Mouse (Mus musculus) stomach, embryonic 15.5 days (tissue): ENCODE results near the gene Cdc14a. TPM values are rescaled to one million over a fixed set of nuclear protein-coding genes. Genes with fewer than 3 reads are reported as not detected.

Experiments used
- ATAC-seq: fragments of 200-750 bp; cut with Nextera tagmentation; 2 replicates; pipeline ENCODE4 v1.8.0; 2017; ENCODE audit warnings: low read depth, moderate number of reproducible peaks, moderate TSS enrichment; ENCODE audit not compliant: insufficient read depth, low FRiP score
- H3K27ac ChIP-seq: fragments of 300-500 bp; sonication (generic); 2 replicates; pipeline ENCODE4 v1.5.1; 2015; ENCODE audit warnings: mild to moderate bottlenecking, inconsistent platforms
- H3K27me3 ChIP-seq: fragments of 300-500 bp; sonication (generic); replicated peaks from 2 replicates; pipeline ENCODE4 v1.6.1; 2015; ENCODE audit warnings: inconsistent platforms
- H3K36me3 ChIP-seq: fragments of 300-500 bp; sonication (generic); 2 replicates; pipeline ENCODE4 v1.6.1; 2015; ENCODE audit warnings: inconsistent platforms
- H3K4me1 ChIP-seq: fragments of 300-500 bp; sonication (generic); 2 replicates; pipeline ENCODE4 v1.6.1; 2015; ENCODE audit warnings: inconsistent platforms
- H3K4me2 ChIP-seq: fragments of 300-500 bp; sonication (generic); 2 replicates; pipeline ENCODE4 v1.6.1; 2015; ENCODE audit warnings: mild to moderate bottlenecking, inconsistent platforms
- H3K4me3 ChIP-seq: fragments of 300-500 bp; sonication (generic); replicated peaks from 2 replicates; pipeline ENCODE4 v1.5.1; 2015; ENCODE audit warnings: inconsistent platforms
- H3K9ac ChIP-seq: fragments of 300-500 bp; sonication (generic); 2 replicates; pipeline ENCODE4 v1.6.1; 2015; ENCODE audit warnings: inconsistent platforms
- H3K9me3 ChIP-seq: fragments of 300-500 bp; sonication (generic); 2 replicates; pipeline ENCODE4 v1.6.1; 2016; ENCODE audit warnings: inconsistent platforms
- WGBS: fragments of 180-500 bp; shearing (Covaris S2); methylation state at CpG from one replicate; pipeline ENCODE4 v1.1.7; 2015; 5-methylcytosine and 5-hydroxymethylcytosine counted together
- polyA plus RNA-seq: library from polyadenylated mRNA; unstranded; fragments of >200 nt; fragmentation: Nextera tagmentation; extraction: Ambion mirVana; gene quantifications from 2 replicates; pipeline ENCODE4 v1.2.1, GENCODE M21; 2015

Cdc14a gene
- polyA plus RNA-seq, 1 experiment from 2014 or later: 9.1 TPM

- no peak overlapping the region for H3K4me3 ChIP-seq
- ATAC-seq: no peak
- 89% methylated on average over 2 of the region's 2 CpGs for WGBS
- no peak overlapping the region for H3K4me2 ChIP-seq
- H3K4me1 ChIP-seq: no peaks in the 10 kb centered on the region
- 0 out of 2 replicates have a peak, but pooled peaks cover 4% of the 10 kb centered on the region for H3K36me3 ChIP-seq
- no peak overlapping the region for H3K9ac ChIP-seq
- H3K9me3 ChIP-seq: no peaks in the 10 kb centered on the region
- no peak overlapping the region for H3K27ac ChIP-seq
- no peaks in the 10 kb centered on the region for H3K27me3 ChIP-seq
Measured at GRCm38 (mm10) chr3:116311173-116311572, 112.7 kb downstream of the Cdc14a start.

DNA sequence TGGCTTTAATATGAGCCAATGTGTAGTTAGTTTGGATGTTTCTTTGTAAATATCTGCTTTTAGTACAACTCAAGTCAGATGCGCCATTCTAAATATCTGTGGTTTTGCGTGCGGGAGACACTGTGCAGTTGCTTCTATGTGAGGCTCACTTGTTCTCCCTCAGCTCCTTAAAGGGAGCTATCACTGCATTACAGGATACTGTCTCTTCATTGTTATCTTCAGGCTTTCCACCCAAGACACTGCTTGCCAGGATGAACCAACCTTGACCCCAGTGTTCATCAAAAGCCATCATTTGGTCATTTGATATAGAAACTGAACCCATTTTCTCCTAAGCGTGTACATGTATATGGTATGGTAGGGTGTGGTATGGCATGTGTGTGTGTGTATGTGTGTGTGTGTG lies 113.2 kb downstream of the Cdc14a start:
- Histone ChIP-seq H3K9ac (no peak overlapping the region), H3K36me3 (0 out of 2 replicates have a peak, but pooled peaks cover 4% of the 10 kb centered on the region), H3K27me3 (no peaks in the 10 kb centered on the region), H3K4me3 (no peak overlapping the region), H3K4me1 (no peaks in the 10 kb centered on the region), H3K27ac (no peak overlapping the region), H3K9me3 (no peaks in the 10 kb centered on the region), H3K4me2 (no peak overlapping the region)
- ATAC-seq: no peak
- 89% methylated on average over 4 of the region's 4 CpGs for WGBS

DNA sequence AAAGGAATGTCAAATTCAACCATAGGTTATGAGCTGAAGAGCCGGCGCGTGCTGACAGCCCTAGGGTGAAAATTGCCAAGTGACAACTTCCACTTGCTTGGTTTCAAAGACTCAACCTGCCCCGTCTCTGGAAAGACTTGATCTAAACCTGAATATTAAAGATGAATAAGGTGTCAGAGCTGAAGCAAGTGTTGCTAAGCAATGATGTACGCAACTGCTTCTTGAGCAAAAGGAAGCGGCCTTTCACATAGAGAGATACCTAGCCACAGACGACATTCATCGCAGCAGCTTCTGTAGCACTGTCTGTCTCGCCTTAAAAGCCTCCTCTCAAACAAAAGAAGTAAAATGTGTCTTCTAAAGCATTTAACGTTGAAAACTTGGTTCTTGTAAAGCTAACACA lies 113.8 kb downstream of the Cdc14a start:
- Histone ChIP-seq H3K27me3 (no peaks in the 10 kb centered on the region), H3K9ac (no peak overlapping the region), H3K4me1 (no peaks in the 10 kb centered on the region), H3K36me3 (no peaks in the 10 kb centered on the region), H3K4me3 (no peak overlapping the region), H3K27ac (no peak overlapping the region), H3K9me3 (no peaks in the 10 kb centered on the region), H3K4me2 (no peak overlapping the region)
- WGBS: 87% methylated on average over 10 of the region's 10 CpGs
- ATAC-seq: no peak

- no peak for ATAC-seq
- no peaks in the 10 kb centered on the region for H3K27me3 ChIP-seq
- WGBS: 75% methylated on average over 18 of the region's 18 CpGs
- no peak overlapping the region for H3K4me2 ChIP-seq
- no peaks in the 10 kb centered on the region for H3K36me3 ChIP-seq
- H3K4me1 ChIP-seq: no peaks in the 10 kb centered on the region
- H3K9ac ChIP-seq: no peak overlapping the region
- no peak overlapping the region for H3K27ac ChIP-seq
- no peak overlapping the region for H3K4me3 ChIP-seq
- no peaks in the 10 kb centered on the region for H3K9me3 ChIP-seq
Measured at GRCm38 (mm10) chr3:116304800-116305753, 118.8 kb downstream of the Cdc14a start.

GRCm38 (mm10) chr3:116302581-116302980 lies 121.3 kb downstream of the Cdc14a start:
- Histone ChIP-seq H3K4me3 (no peak overlapping the region), H3K27me3 (no peaks in the 10 kb centered on the region), H3K27ac (no peak overlapping the region), H3K4me2 (no peak overlapping the region), H3K9ac (no peak overlapping the region), H3K4me1 (no peaks in the 10 kb centered on the region), H3K9me3 (no peaks in the 10 kb centered on the region), H3K36me3 (no peaks in the 10 kb centered on the region)
- 93% methylated on average over 7 of the region's 7 CpGs for WGBS
- no peak for ATAC-seq

DNA sequence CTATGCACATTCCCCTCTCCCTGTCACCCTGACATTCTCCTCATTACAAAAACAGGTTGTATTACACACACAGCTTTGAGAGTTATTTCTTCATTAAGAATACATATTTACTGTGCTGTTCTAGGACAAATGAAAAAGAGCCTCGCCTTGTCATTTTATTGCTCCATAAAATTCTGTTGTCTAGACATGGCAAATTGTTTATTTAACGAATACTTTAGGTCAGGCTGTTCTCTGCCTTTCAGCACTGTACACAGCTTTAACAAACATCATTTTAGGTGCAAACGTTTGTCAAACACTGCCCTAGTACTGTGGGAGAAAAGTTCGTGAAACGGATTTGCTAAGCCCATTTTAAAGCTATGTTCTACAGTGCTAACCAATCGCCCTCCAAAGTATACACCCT lies 122.1 kb downstream of the Cdc14a start:
- WGBS: 59% methylated on average over 6 of the region's 6 CpGs
- no peak overlapping the region for H3K27ac ChIP-seq
- no peak overlapping the region for H3K9ac ChIP-seq
- no peaks in the 10 kb centered on the region for H3K27me3 ChIP-seq
- ATAC-seq: no peak
- no peaks in the 10 kb centered on the region for H3K36me3 ChIP-seq
- H3K4me3 ChIP-seq: no peak overlapping the region
- H3K4me1 ChIP-seq: no peaks in the 10 kb centered on the region
- no peaks in the 10 kb centered on the region for H3K9me3 ChIP-seq
- H3K4me2 ChIP-seq: no peak overlapping the region

DNA sequence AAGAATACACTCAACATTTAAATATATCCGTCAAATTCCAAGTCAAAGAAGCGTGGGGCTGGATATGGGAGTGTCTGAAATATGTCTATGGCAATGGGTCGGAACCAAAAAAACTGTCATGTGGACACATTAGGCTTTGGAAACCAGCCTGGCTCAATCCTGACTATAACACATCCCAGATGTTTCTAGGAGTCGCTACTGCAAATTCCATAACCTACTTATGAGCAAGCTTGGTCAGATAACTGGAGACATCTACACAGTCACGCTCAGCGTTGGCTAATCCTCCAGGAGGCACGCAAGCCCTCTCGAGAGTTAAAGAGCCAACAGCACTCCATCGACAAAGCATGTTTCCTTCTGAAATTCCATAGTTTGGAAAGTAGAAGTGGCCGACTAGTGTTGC lies 125.1 kb downstream of the Cdc14a start:
- Histone ChIP-seq H3K4me1 (no peaks in the 10 kb centered on the region), H3K4me3 (no peak overlapping the region), H3K4me2 (no peak overlapping the region), H3K9ac (no peak overlapping the region), H3K27ac (no peak overlapping the region), H3K36me3 (peaks cover 5% of the 10 kb centered on the region), H3K9me3 (no peaks in the 10 kb centered on the region), H3K27me3 (no peaks in the 10 kb centered on the region)
- WGBS: 71% methylated on average over 10 of the region's 10 CpGs
- ATAC-seq: no peak

- H3K27ac ChIP-seq: no peak overlapping the region
Measured at GRCm38 (mm10) chr3:116298003-116298402, 125.8 kb downstream of the Cdc14a start.

GRCm38 (mm10) chr3:116297170-116297569 lies 126.7 kb downstream of the Cdc14a start:
- ATAC-seq: no peak
- peaks cover 8% of the 10 kb centered on the region for H3K36me3 ChIP-seq
- WGBS: 92% methylated on average over 7 of the region's 7 CpGs
- H3K27me3 ChIP-seq: no peaks in the 10 kb centered on the region
- H3K27ac ChIP-seq: no peak overlapping the region
- no peak overlapping the region for H3K9ac ChIP-seq
- no peaks in the 10 kb centered on the region for H3K4me1 ChIP-seq
- H3K4me3 ChIP-seq: no peak overlapping the region
- no peaks in the 10 kb centered on the region for H3K9me3 ChIP-seq
- no peak overlapping the region for H3K4me2 ChIP-seq

More at GRCm38 (mm10) chr3:116298003-116298402, 125.8 kb downstream of the Cdc14a start:
- Histone ChIP-seq H3K9me3 (no peaks in the 10 kb centered on the region), H3K36me3 (peaks cover 8% of the 10 kb centered on the region), H3K9ac (no peak overlapping the region), H3K27me3 (no peaks in the 10 kb centered on the region), H3K4me1 (no peaks in the 10 kb centered on the region), H3K4me2 (no peak overlapping the region), H3K4me3 (no peak overlapping the region)
- ATAC-seq: no peak
- WGBS: 80% methylated on average over 8 of the region's 8 CpGs

GRCm38 (mm10) chr3:116290041-116290815 lies 133.6 kb downstream of the Cdc14a start:
- no peak for ATAC-seq
- 74% methylated on average over 9 of the region's 9 CpGs for WGBS
- H3K4me1 ChIP-seq: no peaks in the 10 kb centered on the region
- peaks cover 15% of the 10 kb centered on the region for H3K36me3 ChIP-seq
- no peaks in the 10 kb centered on the region for H3K27me3 ChIP-seq
- H3K9me3 ChIP-seq: no peaks in the 10 kb centered on the region
- H3K4me3 ChIP-seq: no peak overlapping the region
- no peak overlapping the region for H3K4me2 ChIP-seq
- no peak overlapping the region for H3K27ac ChIP-seq
- H3K9ac ChIP-seq: no peak overlapping the region

DNA sequence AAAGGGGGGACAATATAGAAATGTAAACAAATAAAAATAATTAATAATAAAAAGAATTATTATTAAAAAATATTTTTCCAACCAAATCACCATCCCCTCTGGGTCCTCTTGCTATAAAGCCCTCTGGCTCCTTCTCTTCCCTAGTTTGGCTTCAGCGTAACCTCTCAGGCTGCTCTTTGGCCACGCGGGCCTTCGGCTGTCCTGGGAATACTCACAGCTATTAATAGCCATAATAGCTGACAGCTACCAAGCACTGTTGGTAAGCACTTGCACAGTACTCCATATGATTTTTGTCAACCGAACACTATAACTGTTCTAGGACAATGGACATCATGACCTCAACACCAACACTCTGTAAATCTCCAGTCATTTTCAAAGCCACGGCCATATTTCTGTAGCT lies 135.0 kb downstream of the Cdc14a start:
- peaks cover 11% of the 10 kb centered on the region for H3K36me3 ChIP-seq
- no peak for ATAC-seq
- H3K4me1 ChIP-seq: no peaks in the 10 kb centered on the region
- H3K27ac ChIP-seq: no peak overlapping the region
- 69% methylated on average over 6 of the region's 6 CpGs for WGBS
- no peak overlapping the region for H3K4me2 ChIP-seq
- no peak overlapping the region for H3K9ac ChIP-seq
- H3K4me3 ChIP-seq: no peak overlapping the region
- H3K27me3 ChIP-seq: no peaks in the 10 kb centered on the region
- H3K9me3 ChIP-seq: no peaks in the 10 kb centered on the region

GRCm38 (mm10) chr3:116284735-116285134 lies 139.1 kb downstream of the Cdc14a start:
- ATAC-seq: no peak
- Histone ChIP-seq H3K4me1 (no peaks in the 10 kb centered on the region), H3K4me3 (no peak overlapping the region), H3K27ac (0 out of 2 replicates have a peak overlapping the region, but pooled peaks have one; percentile 44), H3K4me2 (no peak overlapping the region), H3K36me3 (no peaks in the 10 kb centered on the region; the same call in 1 of the 2 replicates), H3K9me3 (no peaks in the 10 kb centered on the region), H3K27me3 (no peaks in the 10 kb centered on the region), H3K9ac (no peak overlapping the region)
- 97% methylated on average over 4 of the region's 4 CpGs for WGBS
